Mouse (Mus musculus): Measurements from ENCODE around the gene Abcc1. TPM values are rescaled to one million over a fixed set of nuclear protein-coding genes. Genes with fewer than 3 reads are reported as not detected.

Gene Abcc1
- 7.6 and 9.2 TPM in 2 replicates for polyA plus RNA-seq (2012; rRNA removed)

DNA sequence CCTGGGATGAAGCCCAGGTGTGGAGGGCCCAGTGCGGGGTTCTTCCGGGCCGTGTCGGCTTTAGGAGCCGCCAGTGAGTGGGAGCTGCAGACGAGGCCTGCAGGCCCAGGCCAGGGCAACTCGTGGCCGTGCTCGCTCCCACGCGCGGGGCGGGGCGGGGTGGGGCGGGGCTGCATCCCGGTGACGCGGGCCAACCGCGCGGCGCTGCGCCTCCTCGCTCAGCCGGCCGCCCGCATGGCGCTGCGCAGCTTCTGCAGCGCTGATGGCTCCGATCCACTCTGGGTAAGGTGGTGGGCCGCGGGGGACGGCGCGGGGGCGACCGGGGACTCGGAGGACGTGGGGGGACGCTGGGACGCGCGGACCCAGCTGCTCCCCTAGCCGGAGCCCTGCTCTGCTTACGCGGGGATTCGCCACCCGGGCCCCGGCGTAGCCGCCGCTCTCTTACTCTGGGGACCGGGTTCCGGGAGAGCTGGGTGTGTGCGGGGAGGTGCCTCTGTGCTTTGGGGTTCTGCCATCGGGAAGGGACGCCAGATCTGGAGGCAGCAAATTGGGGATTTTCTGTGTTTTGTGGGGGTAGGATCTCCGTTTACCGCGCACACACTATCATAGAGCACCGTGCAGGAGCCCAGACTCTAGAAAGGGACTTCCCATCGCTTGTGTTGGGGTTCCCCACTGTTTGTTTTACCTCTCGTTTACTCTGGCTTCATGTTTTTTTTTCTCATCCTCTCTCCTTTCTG is at the start of gene Abcc1:
Gene Abcc1, plus strand, starts transcription at position 197 of the 737 bp plus-strand sequence.

DNA sequence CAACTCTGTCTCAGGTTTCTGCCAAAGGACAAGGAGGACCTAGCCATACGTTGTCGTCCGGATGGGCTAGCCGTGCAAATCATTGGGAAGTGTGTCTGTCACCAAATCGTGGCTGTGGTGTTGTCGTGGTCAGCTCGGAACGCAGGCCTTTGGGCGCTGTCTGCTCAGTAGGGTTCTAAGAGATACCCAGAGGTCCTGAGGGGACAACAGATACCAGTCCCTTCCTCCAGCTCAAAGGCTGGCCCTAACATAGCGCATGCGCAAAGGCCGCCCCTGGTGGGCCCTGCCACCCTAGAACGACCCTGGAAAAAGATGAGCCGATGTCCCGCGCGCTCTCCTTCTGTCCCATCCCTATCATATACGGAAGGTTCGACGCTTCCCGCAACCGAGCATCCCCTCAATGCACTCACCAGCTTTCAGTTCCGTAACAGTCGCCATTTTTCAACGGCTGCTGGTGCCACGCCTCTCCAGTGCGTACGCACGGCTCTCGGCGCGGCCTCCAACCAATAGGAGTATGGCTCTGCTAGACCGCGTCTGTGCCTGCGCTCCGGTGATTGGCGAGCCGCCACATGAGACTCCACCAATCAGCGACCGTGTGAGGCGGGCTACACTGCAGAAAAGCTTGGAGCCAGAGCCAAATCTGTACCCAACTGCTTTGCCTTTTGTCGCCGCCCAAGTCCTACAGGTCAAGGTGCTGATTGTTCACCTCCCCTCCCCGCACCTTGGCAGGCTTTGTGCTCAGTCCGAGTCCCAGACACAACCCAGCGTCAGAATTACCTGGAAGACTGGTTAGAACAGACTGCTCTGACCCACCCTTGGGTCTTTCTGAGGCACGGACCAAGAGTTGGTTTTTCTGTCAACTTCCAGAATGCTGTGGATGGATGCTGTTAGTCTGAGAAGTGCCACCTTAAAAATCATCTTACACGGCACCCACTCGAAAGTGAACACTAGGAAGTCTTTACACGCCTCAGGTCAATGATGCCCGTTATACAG is 44.2 kb upstream of the Abcc1 start, which contains the start of gene Fopnl:
Gene Fopnl, minus strand, starts transcription at position 522 of the 993 bp plus-strand sequence.

Other genes with a start within 250 kb of the Abcc1 start
- 118 and 124 TPM in 2 replicates for gene Nde1, start 198.3 kb upstream of the Abcc1 start, polyA plus RNA-seq (2012; rRNA removed)
- 17.9 and 26.1 TPM in 2 replicates for gene Marf1, start 198.2 kb upstream of the Abcc1 start, polyA plus RNA-seq (2012; rRNA removed)
- gene Myh11, start 70.2 kb upstream of the Abcc1 start, polyA plus RNA-seq (2012; rRNA removed) = 0.41 and 0.91 TPM in 2 replicates
- 44.3 and 75.6 TPM in 2 replicates for gene Fopnl, start 44.2 kb upstream of the Abcc1 start, polyA plus RNA-seq (2012; rRNA removed)
- gene A630010A05Rik, start 200.8 kb downstream of the Abcc1 start, polyA plus RNA-seq (2012; rRNA removed) = not detected in 2 replicates

Measured in central nervous system, embryonic 11.5 days (tissue).